Mouse (Mus musculus) hindbrain, postnatal 0 days (tissue): ENCODE measurements around the gene Psd. TPM values are rescaled to one million over a fixed set of nuclear protein-coding genes. Genes with fewer than 3 reads are reported as not detected.

Experiments
- ATAC-seq: fragments of 200-750 bp; cut with Nextera tagmentation; 2 replicates; pipeline ENCODE4 v1.8.0; 2017; ENCODE audit warnings: mild to moderate bottlenecking, moderate TSS enrichment, moderate library complexity
- DNase-seq: peaks from one replicate; pipeline ENCODE4 v3.0.0-alpha.2; 2015; ENCODE audit warnings: low spot score
- H3K27ac ChIP-seq: fragments of 300-500 bp; sonication (generic); 2 replicates; pipeline ENCODE4 v1.5.1; 2014; ENCODE audit warnings: mild to moderate bottlenecking
- H3K27me3 ChIP-seq: fragments of 300-500 bp; sonication (generic); 2 replicates; pipeline ENCODE4 v1.6.1; 2014; ENCODE audit warnings: low read length, mixed read lengths; ENCODE audit not compliant: insufficient read depth
- H3K36me3 ChIP-seq: fragments of 300-500 bp; sonication (generic); 2 replicates; pipeline ENCODE4 v1.6.1; 2014; ENCODE audit warnings: low read length, mixed read lengths; ENCODE audit not compliant: insufficient read depth
- H3K4me1 ChIP-seq: fragments of 300-500 bp; sonication (generic); 2 replicates; pipeline ENCODE4 v1.6.1; 2014; ENCODE audit warnings: antibody characterized with exemption, low read length, mixed read lengths; ENCODE audit not compliant: insufficient read depth
- H3K4me2 ChIP-seq: fragments of 300-500 bp; sonication (generic); 2 replicates; pipeline ENCODE4 v1.6.1; 2014; ENCODE audit warnings: low read depth, mild to moderate bottlenecking, low read length, moderate library complexity, mixed read lengths
- H3K4me3 ChIP-seq: fragments of 300-500 bp; sonication (generic); 2 replicates; pipeline ENCODE4 v1.5.1; 2014; ENCODE audit warnings: low read length
- H3K9ac ChIP-seq: fragments of 300-500 bp; sonication (generic); replicated peaks from 2 replicates; pipeline ENCODE4 v1.6.1; 2014; ENCODE audit warnings: mild to moderate bottlenecking, low read length, moderate library complexity, mixed read lengths
- H3K9me3 ChIP-seq: fragments of 300-500 bp; sonication (generic); 2 replicates; pipeline ENCODE4 v1.6.1; 2016; ENCODE audit warnings: low read length, mixed read lengths
- CTCF ChIP-seq: IDR thresholded peaks from 2 replicates; pipeline ENCODE4 v1.5.1; 2016; ENCODE audit warnings: antibody characterized with exemption, control low read depth, low read depth
- WGBS: fragments of 180-500 bp; shearing (Covaris S2); extraction: QIAGEN DNeasy Blood & Tissue Kit; methylation state at CpG from one replicate; pipeline ENCODE4 v1.1.7; 2014; 5-methylcytosine and 5-hydroxymethylcytosine counted together
- polyA plus RNA-seq: library from polyadenylated mRNA; unstranded; fragments of >200 nt; fragmentation: Nextera tagmentation; extraction: Ambion mirVana; gene quantifications from 2 replicates; pipeline ENCODE4 v1.2.1, GENCODE M21; 2015
- total RNA-seq: library from RNA; depleted of rRNA; stranded (reverse); fragments of >200 nt; gene quantifications from 2 replicates; pipeline ENCODE4 v1.2.3, GENCODE M21; 2014

Gene Psd
- total and polyA plus RNA-seq, 2 experiments from 2014 or later: 123 to 380 TPM

- Histone ChIP-seq H3K9ac (no peak overlapping the region), H3K27ac (no peak overlapping the region)
Measured at GRCm38 (mm10) chr19:46303251-46304215, 23.4 kb downstream of the Psd start.

GRCm38 (mm10) chr19:46302551-46302950, 24.4 kb downstream of the Psd start:
- H3K4me1 ChIP-seq: peaks cover 6% of the 10 kb centered on the region; the same call in 1 of the 2 replicates
- WGBS: 85% methylated on average over 4 of the region's 4 CpGs
- DNase-seq (no peak), ATAC-seq (no peak)
- H3K27me3 ChIP-seq: 0 out of 2 replicates have a peak, but pooled peaks cover 4% of the 10 kb centered on the region
- H3K9me3 ChIP-seq: no peaks in the 10 kb centered on the region
- no peaks in the 10 kb centered on the region for H3K36me3 ChIP-seq
- no peak for TF ChIP-seq CTCF
- H3K27ac ChIP-seq: no peak overlapping the region
- H3K4me3 ChIP-seq: no peak overlapping the region
- no peak overlapping the region for H3K9ac ChIP-seq
- no peak overlapping the region for H3K4me2 ChIP-seq

More at GRCm38 (mm10) chr19:46303251-46304215, 23.4 kb downstream of the Psd start:
- no peak for TF ChIP-seq CTCF
- 57% methylated on average over 18 of the region's 18 CpGs for WGBS
- H3K4me3 ChIP-seq: peak overlapping the region; percentile 38; the same call in 1 of the 2 replicates
- 0 out of 2 replicates have a peak, but pooled peaks cover 4% of the 10 kb centered on the region for H3K27me3 ChIP-seq
- DNase-seq (no peak), ATAC-seq (no peak)
- H3K4me2 ChIP-seq: peak overlapping the region; percentile 61
- peaks cover 6% of the 10 kb centered on the region; the same call in 1 of the 2 replicates for H3K4me1 ChIP-seq
- H3K36me3 ChIP-seq: no peaks in the 10 kb centered on the region
- H3K9me3 ChIP-seq: no peaks in the 10 kb centered on the region

GRCm38 (mm10) chr19:46300294-46301045, 26.5 kb downstream of the Psd start:
- no peak for DNase-seq
- 40% methylated on average over 8 of the region's 8 CpGs for WGBS
- no peak for TF ChIP-seq CTCF
- Histone ChIP-seq H3K9ac (no peak overlapping the region), H3K36me3 (no peaks in the 10 kb centered on the region), H3K9me3 (no peaks in the 10 kb centered on the region), H3K4me1 (peaks cover 6% of the 10 kb centered on the region; the same call in 1 of the 2 replicates), H3K4me2 (no peak overlapping the region), H3K27me3 (0 out of 2 replicates have a peak, but pooled peaks cover 4% of the 10 kb centered on the region), H3K27ac (no peak overlapping the region), H3K4me3 (no peak overlapping the region)
- no peak for ATAC-seq

GRCm38 (mm10) chr19:46296938-46297337, 30.0 kb downstream of the Psd start:
- ATAC-seq (no peak), DNase-seq (no peak)
- H3K27ac ChIP-seq: no peak overlapping the region
- no peak overlapping the region for H3K4me3 ChIP-seq
- no peaks in the 10 kb centered on the region for H3K27me3 ChIP-seq
- no peaks in the 10 kb centered on the region for H3K9me3 ChIP-seq
- no peak for TF ChIP-seq CTCF
- no peaks in the 10 kb centered on the region for H3K4me1 ChIP-seq
- H3K9ac ChIP-seq: no peak overlapping the region
- no peak overlapping the region for H3K4me2 ChIP-seq
- WGBS: 74% methylated on average over 4 of the region's 4 CpGs
- no peaks in the 10 kb centered on the region for H3K36me3 ChIP-seq

GRCm38 (mm10) chr19:46290535-46291105, 36.3 kb downstream of the Psd start:
- Histone ChIP-seq H3K27ac (no peak overlapping the region), H3K36me3 (peaks cover 9% of the 10 kb centered on the region; the same call in 1 of the 2 replicates), H3K9ac (no peak overlapping the region), H3K9me3 (no peaks in the 10 kb centered on the region), H3K4me1 (no peaks in the 10 kb centered on the region), H3K4me3 (no peak overlapping the region), H3K4me2 (no peak overlapping the region), H3K27me3 (no peaks in the 10 kb centered on the region)
- no peak for TF ChIP-seq CTCF
- WGBS: 64% methylated on average over 12 of the region's 12 CpGs
- no peak for DNase-seq
- no peak for ATAC-seq

GRCm38 (mm10) chr19:46287566-46287965, 39.4 kb downstream of the Psd start:
- no peak overlapping the region for H3K4me2 ChIP-seq
- no peak for TF ChIP-seq CTCF
- no peak for ATAC-seq
- no peaks in the 10 kb centered on the region for H3K9me3 ChIP-seq
- no peak for DNase-seq
- WGBS: 84% methylated on average over 3 of the region's 3 CpGs
- H3K27ac ChIP-seq: no peak overlapping the region
- H3K9ac ChIP-seq: no peak overlapping the region
- H3K4me3 ChIP-seq: no peak overlapping the region
- peaks cover 34% of the 10 kb centered on the region for H3K36me3 ChIP-seq
- no peaks in the 10 kb centered on the region for H3K27me3 ChIP-seq
- H3K4me1 ChIP-seq: no peaks in the 10 kb centered on the region
